Mouse (Mus musculus) testis, adult 2 months (tissue): ENCODE data around the gene Mmp28.

ENCODE experiments used
- CTCF ChIP-seq: fragments of 200-500 bp; IDR thresholded peaks from 2 replicates; pipeline ENCODE4 v1.5.1; 2012; ENCODE audit warnings: low read depth, mild to moderate bottlenecking, inconsistent platforms, low read length, moderate library complexity; ENCODE audit not compliant: control insufficient read depth, insufficient read depth, insufficient replicate concordance
- POLR2A ChIP-seq: fragments of 200-500 bp; IDR thresholded peaks from 2 replicates; pipeline ENCODE4 v1.6.1; 2012; ENCODE audit warnings: low read depth, mild to moderate bottlenecking, inconsistent platforms, low read length, moderate library complexity; ENCODE audit not compliant: control insufficient read depth

- TF ChIP-seq CTCF (no peak), POLR2A (no peak)
Observed at GRCm38 (mm10) chr11:83442596-83443267, 20.1 kb downstream of the Mmp28 start.
